Mouse (Mus musculus): ENCODE measurements around the gene Rbks. TPM values are rescaled to one million over a fixed set of nuclear protein-coding genes. Genes with fewer than 3 reads are reported as not detected.

Rbks gene
- total RNA-seq (2017), result 9.6 and 16.8 TPM in 2 replicates

GRCm38 (mm10) chr5:31696971-31697643, at the start of gene Rbks:
Gene Rbks, minus strand, starts transcription at chr5:31697627.
- ATAC-seq (replicated peaks; ENCODE audit: low read depth, poor library complexity, severe bottlenecking), result peak; percentile 69

DNA sequence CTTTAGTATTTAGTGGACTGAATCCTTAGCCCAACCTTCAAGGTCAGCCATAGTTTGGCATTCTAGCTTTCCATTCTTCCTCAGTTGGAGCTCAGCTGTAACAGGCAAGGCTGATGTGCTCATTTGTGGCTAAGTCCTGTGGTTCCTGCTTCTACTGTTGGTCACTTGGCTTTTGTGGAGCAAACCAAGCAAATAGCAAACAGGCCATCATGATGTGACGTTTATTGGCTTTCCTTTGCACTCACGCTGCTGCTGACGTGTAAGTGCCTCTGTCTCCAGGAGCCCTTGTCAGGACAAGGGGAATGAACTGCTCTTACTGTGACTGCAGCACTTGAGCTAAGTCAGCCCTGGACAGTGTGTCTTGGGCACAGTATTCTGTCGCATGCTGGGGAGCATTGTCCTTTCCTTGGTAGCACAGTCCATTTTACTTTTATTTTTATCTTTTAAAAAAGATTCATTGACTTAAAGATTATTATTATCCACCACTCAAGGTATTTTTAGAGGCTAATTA, 45.1 kb upstream of the Rbks start:
- no peak for ATAC-seq (replicated peaks; ENCODE audit: low read depth, poor library complexity, severe bottlenecking)

- ATAC-seq (replicated peaks; ENCODE audit: low read depth, poor library complexity, severe bottlenecking), result no peak
Measured at GRCm38 (mm10) chr5:31741931-31742330, 44.5 kb upstream of the Rbks start.

- peak; percentile 50; the same call in 1 of the 2 replicates for ATAC-seq (replicated peaks; ENCODE audit: low read depth, poor library complexity, severe bottlenecking)
Measured at GRCm38 (mm10) chr5:31732644-31733338, 35.4 kb upstream of the Rbks start.

- ATAC-seq (replicated peaks; ENCODE audit: low read depth, poor library complexity, severe bottlenecking), result peak; percentile 66
Measured at GRCm38 (mm10) chr5:31727456-31727855, 30.0 kb upstream of the Rbks start.

- no peak for ATAC-seq (replicated peaks; ENCODE audit: low read depth, poor library complexity, severe bottlenecking)
Measured at GRCm38 (mm10) chr5:31725885-31726284, 28.5 kb upstream of the Rbks start.

DNA sequence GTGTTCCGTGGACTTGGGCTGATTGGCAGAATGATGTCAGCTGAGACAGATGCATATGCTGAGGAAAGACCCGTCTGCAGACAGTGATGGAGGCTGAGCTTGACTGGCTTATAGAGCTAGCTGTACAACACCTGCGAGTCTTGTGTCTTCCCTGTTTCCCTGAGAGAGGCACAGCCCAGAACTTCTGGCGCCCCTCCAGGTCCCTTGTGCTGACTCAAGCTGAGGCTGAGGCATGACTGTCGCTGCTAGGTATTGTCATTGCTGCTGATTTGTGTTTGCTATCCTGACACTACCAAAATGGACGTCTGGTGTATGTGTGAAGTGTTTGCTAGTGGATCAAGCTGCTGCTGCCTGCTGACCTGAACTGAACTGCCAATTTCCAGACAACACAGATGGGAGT, 27.1 kb upstream of the Rbks start:
- ATAC-seq (replicated peaks; ENCODE audit: low read depth, poor library complexity, severe bottlenecking), result no peak

DNA sequence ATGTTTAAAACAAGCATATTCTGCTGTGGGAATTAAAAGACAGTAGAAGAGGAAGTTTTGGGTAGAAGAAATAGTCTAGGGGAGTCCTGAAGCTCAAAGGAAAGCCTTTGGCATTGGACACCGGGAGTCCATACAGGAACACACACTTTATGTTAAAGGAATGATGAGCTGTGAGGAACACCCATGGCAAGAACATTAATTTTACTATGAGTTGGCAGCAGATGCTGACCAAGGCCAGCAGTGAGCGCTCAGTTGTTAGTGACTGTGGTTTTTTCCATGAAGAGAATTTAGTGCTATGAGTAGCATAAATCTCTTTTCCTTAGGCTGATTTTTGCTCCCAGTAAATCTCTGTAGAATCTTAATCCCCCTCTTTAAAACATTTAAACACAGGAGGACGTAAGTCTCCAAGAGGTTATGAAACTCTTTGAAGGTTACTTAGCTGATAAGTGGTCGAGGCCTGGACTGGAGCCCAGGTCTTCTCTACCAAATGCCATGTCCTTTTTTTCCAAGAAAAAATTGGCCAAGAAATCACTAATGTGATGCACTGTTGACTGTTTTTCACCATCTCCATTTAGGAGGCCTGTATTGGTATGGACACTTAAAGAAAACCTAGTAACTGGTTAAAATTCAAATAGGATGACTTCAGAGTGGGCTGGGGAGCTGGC, 18.2 kb upstream of the Rbks start:
- no peak for ATAC-seq (replicated peaks; ENCODE audit: low read depth, poor library complexity, severe bottlenecking)

- ATAC-seq (replicated peaks; ENCODE audit: low read depth, poor library complexity, severe bottlenecking), result peak; percentile 72
Measured at GRCm38 (mm10) chr5:31713841-31714264, 16.4 kb upstream of the Rbks start.

GRCm38 (mm10) chr5:31713280-31713711, 15.9 kb upstream of the Rbks start:
- no peak for ATAC-seq (replicated peaks; ENCODE audit: low read depth, poor library complexity, severe bottlenecking)

- ATAC-seq (replicated peaks; ENCODE audit: low read depth, poor library complexity, severe bottlenecking), result no peak
Measured at GRCm38 (mm10) chr5:31709389-31709788, 12.0 kb upstream of the Rbks start.

GRCm38 (mm10) chr5:31706826-31707225, 9.4 kb upstream of the Rbks start:
- no peak for ATAC-seq (replicated peaks; ENCODE audit: low read depth, poor library complexity, severe bottlenecking)

GRCm38 (mm10) chr5:31704971-31705370, 7.5 kb upstream of the Rbks start:
- no peak for ATAC-seq (replicated peaks; ENCODE audit: low read depth, poor library complexity, severe bottlenecking)

GRCm38 (mm10) chr5:31699397-31699796, 2.0 kb upstream of the Rbks start:
- ATAC-seq (replicated peaks; ENCODE audit: low read depth, poor library complexity, severe bottlenecking), result no peak

GRCm38 (mm10) chr5:31698931-31699330, 1.5 kb upstream of the Rbks start:
- ATAC-seq (replicated peaks; ENCODE audit: low read depth, poor library complexity, severe bottlenecking), result no peak

DNA sequence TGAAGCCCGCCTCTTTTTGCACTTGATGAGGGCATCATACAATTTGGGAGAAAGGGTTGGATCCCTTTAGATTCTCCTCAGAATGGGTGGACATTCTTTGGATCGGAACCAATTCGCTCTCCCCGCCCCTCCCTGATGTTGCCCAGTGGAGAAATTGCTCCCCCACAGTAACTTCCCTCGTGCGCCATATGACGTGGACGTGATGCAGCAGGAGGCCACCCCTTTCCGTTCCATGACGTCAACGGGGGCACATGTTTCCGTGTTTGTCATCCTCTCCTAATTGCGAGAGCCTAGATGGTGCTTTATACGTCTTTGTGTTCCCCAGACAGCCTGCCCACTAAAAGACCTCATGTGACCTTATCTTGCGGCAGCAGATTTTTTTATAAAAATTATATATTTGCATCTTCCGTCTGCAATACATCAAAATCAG, 885 bp upstream of the Rbks start:
- peak; percentile 88 for ATAC-seq (replicated peaks; ENCODE audit: low read depth, poor library complexity, severe bottlenecking)

- peak; percentile 63 for ATAC-seq (replicated peaks; ENCODE audit: low read depth, poor library complexity, severe bottlenecking)
Measured at GRCm38 (mm10) chr5:31697644-31698296, 343 bp upstream of the Rbks start, which contains the start of gene Babam2. Gene Babam2, plus strand, starts transcription at chr5:31697684.

DNA sequence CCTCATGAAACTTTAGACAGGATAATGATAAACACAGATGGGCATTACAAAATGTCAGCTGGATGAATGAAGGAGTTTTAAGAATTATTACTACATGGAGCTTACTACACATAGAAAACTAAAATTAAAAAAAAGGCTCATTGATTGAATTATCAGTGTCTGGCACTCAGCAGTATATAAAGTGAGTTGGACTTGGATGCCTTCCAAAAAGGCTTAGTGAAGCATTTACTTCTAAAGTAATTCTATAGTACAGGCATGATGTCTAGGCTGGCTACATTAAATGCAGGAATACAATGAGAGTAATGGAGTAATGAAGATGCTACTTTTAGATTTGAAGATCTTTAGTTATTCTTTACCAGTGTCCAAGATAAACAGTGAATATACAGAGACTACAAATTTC, 4.2 kb downstream of the Rbks start:
- ATAC-seq (replicated peaks; ENCODE audit: low read depth, poor library complexity, severe bottlenecking), result no peak

DNA sequence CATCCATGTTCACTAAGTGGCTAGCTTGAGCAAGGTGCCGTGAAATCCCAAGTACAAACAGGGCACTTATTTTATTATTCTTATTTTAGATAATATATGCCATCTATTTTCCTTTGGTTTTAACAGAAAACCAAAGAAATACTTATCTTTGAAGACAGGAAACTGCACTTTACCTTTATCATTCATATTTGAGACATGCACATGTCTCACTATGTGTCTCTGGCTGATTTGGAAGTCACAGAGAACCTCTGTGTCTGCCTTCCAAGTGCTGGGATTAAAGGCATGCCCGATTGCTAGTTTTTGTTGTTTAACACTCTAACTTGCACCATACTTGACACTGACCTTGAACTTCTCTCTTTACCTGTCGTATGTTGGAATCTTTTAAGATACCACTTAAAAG, 9.5 kb downstream of the Rbks start:
- peak; percentile 60 for ATAC-seq (replicated peaks; ENCODE audit: low read depth, poor library complexity, severe bottlenecking)

- ATAC-seq (replicated peaks; ENCODE audit: low read depth, poor library complexity, severe bottlenecking), result peak; percentile 77; the same call in 1 of the 2 replicates
Measured at GRCm38 (mm10) chr5:31686040-31686439, 11.4 kb downstream of the Rbks start.

Data from common myeloid progenitor, adult 5-6 weeks (primary cell).